Mouse (Mus musculus): ENCODE measurements at regions not wholly inside any gene's neighbourhood (a gene's known extent, or its start where the extent isn't known, plus 50 kb on each side); places are given as distances from the start of the nearest gene placed in this dataset.
A peak's percentile ranks its signal among the peaks of the same experiment; 100 is the strongest.

DNA sequence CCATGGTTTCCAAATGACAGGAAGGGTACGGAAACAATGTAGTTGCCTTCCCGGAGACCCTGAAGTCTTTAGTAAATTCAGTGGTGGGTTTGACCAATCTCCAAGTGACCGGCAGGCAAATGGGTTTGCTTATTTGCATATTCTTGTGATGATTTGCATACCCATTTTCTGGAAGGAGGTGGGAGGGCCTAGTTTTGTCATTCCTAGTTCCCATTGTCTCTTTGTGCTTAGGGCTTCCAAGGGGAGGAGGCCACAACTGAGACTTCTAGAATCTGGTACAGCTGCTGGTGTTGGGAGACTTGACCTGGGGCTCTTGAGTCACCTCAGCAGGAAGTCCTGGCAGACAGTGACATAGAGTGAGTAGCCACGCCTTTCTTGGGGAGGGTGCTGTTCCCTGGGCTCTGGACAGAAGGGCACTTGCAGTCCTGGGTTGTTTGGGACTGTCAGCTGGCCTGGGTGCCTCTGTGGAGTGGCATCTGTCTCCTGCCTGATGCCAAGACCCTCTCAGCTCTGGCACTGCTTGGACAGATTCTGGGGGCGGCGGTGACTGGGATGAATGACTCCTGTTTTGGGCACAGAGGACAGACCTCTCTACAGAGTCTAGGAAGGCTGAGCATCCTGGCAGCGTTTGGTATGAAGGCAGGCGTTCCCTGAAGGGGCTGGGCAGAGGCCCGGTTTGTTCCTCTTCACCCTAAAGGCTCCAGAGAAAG lies 178.0 kb downstream of the Uaca start:
- Histone ChIP-seq H3K4me1 (no peaks in the 10 kb centered on the region), H3K9ac (no peak overlapping the region), H3K27ac (no peak overlapping the region), H3K27me3 (no peaks in the 10 kb centered on the region), H3K9me3 (no peaks in the 10 kb centered on the region), H3K36me3 (no peaks in the 10 kb centered on the region), H3K4me2 (no peak overlapping the region), H3K4me3 (no peak overlapping the region)
- ATAC-seq (ENCODE audit: borderline replicate concordance, extremely low read depth, low FRiP score, low TSS enrichment), result no peak
- WGBS, result 69% methylated on average over 9 of the region's 9 CpGs

- ATAC-seq (ENCODE audit: borderline replicate concordance, extremely low read depth, low FRiP score, low TSS enrichment), result no peak
- H3K27ac ChIP-seq, result no peak overlapping the region
- no peaks in the 10 kb centered on the region for H3K27me3 ChIP-seq
- WGBS, result 43% methylated on average over 1 of the region's 1 CpGs
- H3K36me3 ChIP-seq, result no peaks in the 10 kb centered on the region
- H3K9ac ChIP-seq, result no peak overlapping the region
- no peak overlapping the region for H3K4me2 ChIP-seq
- H3K4me1 ChIP-seq, result no peaks in the 10 kb centered on the region
- no peak overlapping the region for H3K4me3 ChIP-seq
- H3K9me3 ChIP-seq, result no peaks in the 10 kb centered on the region
Observed at GRCm38 (mm10) chr9:60974546-60974945, 180.2 kb downstream of the Uaca start.

DNA sequence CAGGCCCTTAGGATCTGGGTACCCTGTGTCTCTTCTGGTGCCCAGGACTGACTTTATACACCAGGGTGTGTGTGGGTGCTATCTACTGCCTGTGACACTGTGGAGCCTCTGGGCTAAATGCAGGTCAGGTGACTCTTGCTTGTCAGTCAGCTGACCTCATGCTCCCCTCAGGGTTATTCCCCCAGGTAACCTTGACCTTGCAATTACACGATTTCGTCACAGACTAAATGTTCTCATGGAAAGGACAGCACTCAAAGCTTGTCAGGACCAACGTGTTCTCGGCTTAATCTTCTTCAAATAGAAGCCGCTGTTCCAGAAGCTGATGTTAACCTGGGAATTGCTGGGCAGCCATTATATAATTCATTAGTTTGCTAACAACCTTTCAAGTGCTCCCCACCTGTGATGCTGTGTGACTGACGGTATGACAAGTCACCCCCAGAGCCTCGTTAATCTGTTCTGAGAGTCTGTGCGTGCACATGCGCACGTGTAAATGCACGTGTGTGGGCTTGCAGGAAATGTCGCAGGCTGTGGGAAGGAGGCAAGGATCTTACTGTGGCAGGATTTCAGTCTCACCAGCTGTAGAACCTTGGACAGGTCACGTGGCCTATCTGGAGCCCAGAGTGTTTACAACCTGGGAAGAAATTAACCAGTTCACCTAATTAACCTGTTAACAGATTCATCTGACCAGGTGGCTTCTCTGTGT lies 188.2 kb downstream of the Uaca start:
- Histone ChIP-seq H3K4me3 (no peak overlapping the region), H3K4me1 (no peaks in the 10 kb centered on the region), H3K9me3 (no peaks in the 10 kb centered on the region), H3K4me2 (no peak overlapping the region), H3K27me3 (0 out of 2 replicates have a peak, but pooled peaks cover 3% of the 10 kb centered on the region), H3K36me3 (no peaks in the 10 kb centered on the region), H3K27ac (no peak overlapping the region), H3K9ac (no peak overlapping the region)
- no peak for ATAC-seq (ENCODE audit: borderline replicate concordance, extremely low read depth, low FRiP score, low TSS enrichment)
- WGBS, result 43% methylated on average over 13 of the region's 13 CpGs

DNA sequence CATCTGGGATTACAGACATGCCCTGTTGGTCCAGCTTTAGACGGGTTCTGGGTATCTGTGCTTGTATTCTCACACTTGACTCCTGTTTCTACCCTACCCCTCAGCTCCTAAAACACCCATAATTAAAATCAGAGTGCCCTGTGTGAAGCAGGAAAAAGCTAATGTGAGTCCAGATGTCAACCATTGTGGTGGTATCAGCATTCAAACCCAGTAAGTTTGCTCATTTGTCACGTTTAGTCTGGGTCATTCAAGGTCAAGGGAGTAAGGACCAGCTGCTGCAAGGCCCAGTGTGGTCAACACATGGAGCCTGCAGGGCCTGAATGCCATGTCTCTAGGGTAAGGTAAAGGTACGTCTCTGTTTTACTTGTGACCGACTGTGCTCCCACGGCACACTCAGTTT lies 188.9 kb downstream of the Uaca start:
- Histone ChIP-seq H3K27ac (no peak overlapping the region), H3K9ac (no peak overlapping the region), H3K9me3 (no peaks in the 10 kb centered on the region), H3K27me3 (0 out of 2 replicates have a peak, but pooled peaks cover 3% of the 10 kb centered on the region), H3K4me3 (no peak overlapping the region), H3K4me2 (no peak overlapping the region), H3K36me3 (no peaks in the 10 kb centered on the region), H3K4me1 (no peaks in the 10 kb centered on the region)
- no peak for ATAC-seq (ENCODE audit: borderline replicate concordance, extremely low read depth, low FRiP score, low TSS enrichment)
- WGBS, result 70% methylated on average over 5 of the region's 5 CpGs

DNA sequence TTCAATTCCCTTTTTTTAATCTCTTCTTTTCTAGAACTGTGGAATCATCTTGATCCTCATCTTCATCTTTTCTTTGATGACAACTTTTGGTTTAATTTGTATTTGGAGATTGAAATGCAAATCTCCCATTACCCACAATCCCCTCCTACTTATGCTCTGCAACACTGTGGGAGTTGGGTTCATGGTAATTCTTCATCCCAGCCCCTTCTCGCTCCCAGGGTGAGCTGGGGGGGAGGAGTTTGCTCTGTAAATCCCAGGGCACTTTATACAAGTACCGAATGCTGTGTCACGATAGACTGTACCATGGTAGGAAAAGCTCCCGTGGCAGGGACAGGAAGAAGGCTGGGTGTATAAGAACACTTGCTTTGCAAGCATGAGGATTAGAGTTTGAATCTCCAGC lies 193.8 kb downstream of the Uaca start:
- H3K4me2 ChIP-seq, result no peak overlapping the region
- peaks cover 7% of the 10 kb centered on the region; the same call in 1 of the 2 replicates for H3K4me1 ChIP-seq
- no peak for ATAC-seq (ENCODE audit: borderline replicate concordance, extremely low read depth, low FRiP score, low TSS enrichment)
- H3K4me3 ChIP-seq, result no peak overlapping the region
- no peaks in the 10 kb centered on the region for H3K9me3 ChIP-seq
- H3K9ac ChIP-seq, result no peak overlapping the region
- no peak overlapping the region for H3K27ac ChIP-seq
- 0 out of 2 replicates have a peak, but pooled peaks cover 3% of the 10 kb centered on the region for H3K27me3 ChIP-seq
- WGBS, result 40% methylated on average over 4 of the region's 4 CpGs
- H3K36me3 ChIP-seq, result no peaks in the 10 kb centered on the region

DNA sequence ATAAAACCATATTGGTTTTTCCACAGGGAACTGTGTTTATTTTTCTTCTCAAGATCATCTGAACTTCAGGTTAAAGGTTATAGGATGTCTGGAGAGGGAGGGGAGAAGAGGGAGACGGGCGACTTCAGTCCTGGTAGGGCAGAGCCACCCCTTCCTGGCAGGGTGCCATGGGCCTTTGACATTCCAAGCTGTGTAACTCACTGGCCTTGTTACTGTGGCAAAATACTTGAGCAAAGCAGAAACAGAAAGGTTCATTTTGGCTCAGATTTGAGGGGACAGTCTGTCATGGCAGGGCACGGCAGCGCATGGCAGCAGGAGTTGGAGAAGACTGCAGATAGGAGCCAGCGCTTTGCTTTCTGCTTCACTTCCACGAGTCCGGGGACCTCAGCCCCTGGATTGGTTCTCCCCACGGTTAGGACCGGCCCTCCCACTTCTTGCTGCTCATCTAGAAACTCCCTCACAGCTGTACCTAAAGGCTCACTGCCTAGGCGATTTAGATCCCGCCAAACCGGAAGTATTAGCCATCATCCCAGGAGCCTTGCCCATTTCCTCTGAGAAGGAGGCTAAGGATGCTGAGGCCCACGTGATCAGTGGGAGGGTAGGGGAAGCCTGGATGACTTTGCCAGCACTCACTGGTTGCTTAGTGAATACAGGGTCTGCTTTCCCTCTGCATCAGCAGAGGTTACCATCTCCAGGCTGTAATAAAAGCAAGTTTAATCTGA lies 195.5 kb downstream of the Uaca start:
- ATAC-seq (ENCODE audit: borderline replicate concordance, extremely low read depth, low FRiP score, low TSS enrichment), result peak; percentile 55; the same call in 1 of the 2 replicates
- 18% methylated on average over 13 of the region's 13 CpGs for WGBS

DNA sequence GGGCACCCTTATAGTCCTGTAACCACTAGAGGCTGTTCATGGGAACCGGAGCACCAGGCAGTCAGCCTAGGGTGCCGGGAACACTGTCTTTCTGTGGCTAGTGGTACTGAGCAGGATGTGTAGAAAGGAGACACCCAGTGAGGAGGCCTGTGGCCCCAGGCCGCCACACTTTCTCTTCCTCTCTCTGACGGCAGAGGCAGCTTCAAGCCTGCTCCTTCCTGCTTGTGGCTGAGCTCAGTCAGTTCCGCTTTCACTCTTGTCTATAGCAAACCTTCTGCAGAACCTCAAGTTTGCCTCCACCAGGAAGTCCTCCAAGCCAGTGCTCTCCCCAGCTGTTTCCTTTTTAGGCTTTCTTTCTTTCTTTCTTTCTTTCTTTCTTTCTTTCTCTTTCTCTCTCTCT lies 197.2 kb downstream of the Uaca start:
- no peak for ATAC-seq (ENCODE audit: borderline replicate concordance, extremely low read depth, low FRiP score, low TSS enrichment)
- no peaks in the 10 kb centered on the region for H3K36me3 ChIP-seq
- H3K9me3 ChIP-seq, result no peaks in the 10 kb centered on the region
- peaks cover 4% of the 10 kb centered on the region; the same call in 1 of the 2 replicates for H3K27me3 ChIP-seq
- peaks cover 11% of the 10 kb centered on the region for H3K4me1 ChIP-seq
- no peak overlapping the region for H3K4me2 ChIP-seq
- H3K27ac ChIP-seq, result no peak overlapping the region
- 69% methylated on average over 5 of the region's 5 CpGs for WGBS
- no peak overlapping the region for H3K9ac ChIP-seq
- H3K4me3 ChIP-seq, result no peak overlapping the region

More for the DNA sequence above, 195.5 kb downstream of the Uaca start:
- Histone ChIP-seq H3K36me3 (no peaks in the 10 kb centered on the region), H3K9ac (no peak overlapping the region), H3K4me3 (no peak overlapping the region), H3K27ac (no peak overlapping the region), H3K27me3 (no peaks in the 10 kb centered on the region), H3K4me2 (peak overlapping the region; percentile 33), H3K9me3 (no peaks in the 10 kb centered on the region), H3K4me1 (peaks cover 7% of the 10 kb centered on the region; the same call in 1 of the 2 replicates)

GRCm38 (mm10) chr9:60993661-60994060 lies 199.3 kb downstream of the Uaca start:
- ATAC-seq (ENCODE audit: borderline replicate concordance, extremely low read depth, low FRiP score, low TSS enrichment), result no peak
- peaks cover 11% of the 10 kb centered on the region for H3K4me1 ChIP-seq
- H3K36me3 ChIP-seq, result no peaks in the 10 kb centered on the region
- no peak overlapping the region for H3K4me3 ChIP-seq
- peaks cover 4% of the 10 kb centered on the region; the same call in 1 of the 2 replicates for H3K27me3 ChIP-seq
- no peak overlapping the region for H3K9ac ChIP-seq
- H3K27ac ChIP-seq, result no peak overlapping the region
- no peaks in the 10 kb centered on the region for H3K9me3 ChIP-seq
- H3K4me2 ChIP-seq, result no peak overlapping the region
- WGBS, result 73% methylated on average over 8 of the region's 8 CpGs

DNA sequence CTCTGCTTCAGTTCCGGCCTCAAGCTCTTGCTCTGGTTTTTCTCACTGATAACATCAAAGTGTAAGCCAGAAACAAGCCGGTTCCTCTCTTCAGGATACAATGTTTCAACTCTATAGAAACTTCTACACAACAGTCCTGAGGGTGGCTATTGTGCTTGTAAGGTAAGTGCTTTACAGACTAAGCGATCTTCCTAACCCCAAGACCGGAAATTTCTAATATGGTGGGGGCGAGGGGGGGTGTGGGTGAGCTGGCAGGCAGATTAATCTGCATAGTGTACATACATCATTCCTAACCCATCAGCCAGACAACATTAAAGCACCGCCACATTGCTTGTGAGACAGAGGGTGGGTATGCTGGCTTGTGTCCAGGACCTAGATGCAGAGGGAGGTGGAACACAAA lies 200.8 kb downstream of the Uaca start:
- H3K36me3 ChIP-seq, result no peaks in the 10 kb centered on the region
- H3K27me3 ChIP-seq, result peaks cover 4% of the 10 kb centered on the region; the same call in 1 of the 2 replicates
- no peak for ATAC-seq (ENCODE audit: borderline replicate concordance, extremely low read depth, low FRiP score, low TSS enrichment)
- no peak overlapping the region for H3K27ac ChIP-seq
- H3K9me3 ChIP-seq, result no peaks in the 10 kb centered on the region
- no peak overlapping the region for H3K9ac ChIP-seq
- no peak overlapping the region for H3K4me2 ChIP-seq
- WGBS, result 49% methylated on average over 6 of the region's 6 CpGs
- H3K4me1 ChIP-seq, result peaks cover 6% of the 10 kb centered on the region
- no peak overlapping the region for H3K4me3 ChIP-seq

DNA sequence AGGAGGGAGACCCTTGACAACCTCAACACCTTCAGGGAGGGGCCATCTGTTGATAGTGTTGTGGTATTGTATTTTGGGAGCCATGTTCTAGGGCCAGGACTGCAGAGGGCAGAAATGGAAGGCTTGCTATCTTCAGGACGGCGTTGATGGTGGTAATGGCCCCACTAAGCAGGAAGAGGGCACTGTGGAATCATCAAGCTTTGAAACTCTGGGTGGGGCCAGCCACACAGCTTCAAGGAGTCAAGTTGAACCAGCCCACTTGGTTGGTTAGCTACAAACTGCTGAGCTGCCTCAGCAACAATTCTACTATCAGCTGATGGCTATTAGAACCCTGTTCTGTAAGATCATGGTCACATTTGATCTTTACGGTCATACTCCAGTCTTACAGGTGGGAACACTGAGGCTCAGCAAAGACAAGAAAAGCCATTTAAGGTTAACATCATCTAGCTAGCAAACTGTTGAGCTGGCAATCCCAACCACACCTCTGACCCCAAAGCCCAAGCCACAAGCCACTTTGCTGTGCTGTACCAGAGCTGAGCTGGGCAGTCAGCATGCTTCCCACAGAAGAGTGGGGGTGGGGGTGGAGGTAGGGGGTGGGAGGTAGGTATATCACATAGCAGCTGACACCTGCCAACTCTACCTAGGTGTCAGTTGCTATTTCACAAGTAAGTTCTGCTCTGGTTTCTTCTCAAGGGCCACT lies 203.9 kb downstream of the Uaca start:
- ATAC-seq (ENCODE audit: borderline replicate concordance, extremely low read depth, low FRiP score, low TSS enrichment), result no peak
- no peak overlapping the region for H3K27ac ChIP-seq
- no peak overlapping the region for H3K9ac ChIP-seq
- peaks cover 4% of the 10 kb centered on the region; the same call in 1 of the 2 replicates for H3K27me3 ChIP-seq
- no peak overlapping the region for H3K4me3 ChIP-seq
- H3K4me1 ChIP-seq, result peaks cover 4% of the 10 kb centered on the region; the same call in 1 of the 2 replicates
- no peaks in the 10 kb centered on the region for H3K36me3 ChIP-seq
- no peaks in the 10 kb centered on the region for H3K9me3 ChIP-seq
- no peak overlapping the region for H3K4me2 ChIP-seq
- WGBS, result 72% methylated on average over 3 of the region's 3 CpGs

GRCm38 (mm10) chr9:60999001-60999529 lies 204.7 kb downstream of the Uaca start:
- WGBS, result 41% methylated on average over 6 of the region's 6 CpGs

More at GRCm38 (mm10) chr9:60999001-60999529, 204.7 kb downstream of the Uaca start:
- Histone ChIP-seq H3K9ac (no peak overlapping the region), H3K4me3 (no peak overlapping the region), H3K36me3 (no peaks in the 10 kb centered on the region), H3K4me1 (peaks cover 4% of the 10 kb centered on the region; the same call in 1 of the 2 replicates), H3K4me2 (no peak overlapping the region), H3K27ac (no peak overlapping the region), H3K9me3 (no peaks in the 10 kb centered on the region), H3K27me3 (peaks cover 4% of the 10 kb centered on the region; the same call in 1 of the 2 replicates)
- ATAC-seq (ENCODE audit: borderline replicate concordance, extremely low read depth, low FRiP score, low TSS enrichment), result no peak

Measured in lung, embryonic 15.5 days (tissue).